Mouse (Mus musculus): ENCODE measurements at regions not wholly inside any gene's neighbourhood (a gene's known extent, or its start where the extent isn't known, plus 50 kb on each side); places are given as distances from the start of the nearest gene placed in this dataset.

GRCm38 (mm10) chr3:17547559-17548059 is 400.6 kb upstream of the Cypt12 start:
- no peak for TF ChIP-seq POLR2A (IDR thresholded peaks at IDR 0.05; ENCODE audit: insufficient read depth, low read depth, low read length)
- TF ChIP-seq CTCF (IDR thresholded peaks at IDR 0.05; ENCODE audit: insufficient read depth, low read depth, low read length): no peak

Data from olfactory bulb, adult 2 months (tissue).